Mouse (Mus musculus) adrenal gland, adult (tissue): ENCODE results near the gene Kctd10.

Experiments
- DNase-seq, 2 experiments: peaks; one replicate each; pipeline ENCODE4 v3.0.0; 2022 to 2023; ENCODE audit warnings: low spot score in 1 of 2; ENCODE audit not compliant: inconsistent age in 2 of 2

Kctd10 gene

GRCm38 (mm10) chr5:114356250-114356935 is 23.9 kb downstream of the Kctd10 start:
- DNase-seq = peak; percentile 86 to 90

GRCm38 (mm10) chr5:114351490-114351889 is 28.8 kb downstream of the Kctd10 start:
- no peak for DNase-seq

GRCm38 (mm10) chr5:114347005-114347404 is 33.3 kb downstream of the Kctd10 start:
- no peak for DNase-seq

GRCm38 (mm10) chr5:114345538-114345937 is 34.8 kb downstream of the Kctd10 start:
- no peak for DNase-seq

- no peak for DNase-seq
These were observed 36.7 kb downstream of the Kctd10 start for GRCm38 (mm10) chr5:114343612-114344011.

GRCm38 (mm10) chr5:114342996-114343395 is 37.3 kb downstream of the Kctd10 start:
- DNase-seq = no peak

GRCm38 (mm10) chr5:114323791-114324507 is 56.4 kb downstream of the Kctd10 start:
- DNase-seq = peak; percentile 50 to 80

- DNase-seq = no peak
These were observed 57.1 kb downstream of the Kctd10 start for GRCm38 (mm10) chr5:114323105-114323790.
